Mouse (Mus musculus): Measurements from ENCODE around the gene Brsk1.

DNA sequence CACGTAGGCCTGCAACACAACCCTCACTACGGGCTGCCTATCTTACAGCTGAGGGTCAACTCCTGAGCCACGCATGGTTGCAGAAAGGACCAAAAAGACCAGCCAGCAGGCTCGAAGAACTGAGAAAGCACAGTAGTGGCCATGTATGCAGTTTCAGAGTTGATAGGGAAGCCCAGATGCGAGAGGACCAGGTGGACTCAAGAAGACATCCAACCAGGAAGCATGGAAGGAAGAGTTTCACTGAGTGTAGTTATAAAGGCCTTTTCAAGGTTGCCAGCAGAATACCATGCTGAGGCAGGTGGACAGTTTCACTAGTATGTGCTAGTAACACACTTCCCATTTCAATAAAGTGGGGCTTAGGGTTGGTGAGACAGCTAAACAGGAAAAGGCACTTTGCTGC lies 37.7 kb upstream of the Brsk1 start:
- TF ChIP-seq CTCF (IDR thresholded peaks at IDR 0.05) (no peak), EP300 (IDR thresholded peaks at IDR 0.05) (no peak)

All from lung, postnatal 0 days (tissue).